Mouse (Mus musculus) embryonic facial prominence, embryonic 15.5 days (tissue): ENCODE results near the gene Tbc1d22b. TPM values are rescaled to one million over a fixed set of nuclear protein-coding genes. Genes with fewer than 3 reads are reported as not detected.

Source experiments
- ATAC-seq: fragments of 200-750 bp; cut with Nextera tagmentation; 2 replicates; pipeline ENCODE4 v1.8.0; 2017; ENCODE audit warnings: low read depth, moderate TSS enrichment; ENCODE audit not compliant: insufficient number of reproducible peaks, low FRiP score, low TSS enrichment
- H3K27ac ChIP-seq: fragments of 300-500 bp; sonication (generic); replicated peaks from 2 replicates; pipeline ENCODE4 v1.5.1; 2015; ENCODE audit warnings: mild to moderate bottlenecking, inconsistent platforms
- H3K27me3 ChIP-seq: fragments of 300-500 bp; sonication (generic); 2 replicates; pipeline ENCODE4 v1.6.1; 2015; ENCODE audit warnings: inconsistent platforms
- H3K36me3 ChIP-seq: fragments of 300-500 bp; sonication (generic); 2 replicates; pipeline ENCODE4 v1.6.1; 2015; ENCODE audit warnings: mild to moderate bottlenecking, inconsistent platforms
- H3K4me1 ChIP-seq: fragments of 300-500 bp; sonication (generic); 2 replicates; pipeline ENCODE4 v1.6.1; 2015; ENCODE audit warnings: inconsistent platforms
- H3K4me2 ChIP-seq: fragments of 300-500 bp; sonication (generic); replicated peaks from 2 replicates; pipeline ENCODE4 v1.6.1; 2015; ENCODE audit warnings: mild to moderate bottlenecking, inconsistent platforms
- H3K4me3 ChIP-seq: fragments of 300-500 bp; sonication (generic); replicated peaks from 2 replicates; pipeline ENCODE4 v1.5.1; 2015; ENCODE audit warnings: mild to moderate bottlenecking, inconsistent platforms
- H3K9ac ChIP-seq: fragments of 300-500 bp; sonication (generic); 2 replicates; pipeline ENCODE4 v1.6.1; 2015; ENCODE audit warnings: inconsistent platforms
- H3K9me3 ChIP-seq: fragments of 300-500 bp; sonication (generic); replicated peaks from 2 replicates; pipeline ENCODE4 v1.6.1; 2016; ENCODE audit warnings: inconsistent platforms
- WGBS: fragments of 180-500 bp; shearing (Covaris S2); methylation state at CpG from one replicate; pipeline ENCODE4 v1.1.7; 2015; 5-methylcytosine and 5-hydroxymethylcytosine counted together
- polyA plus RNA-seq: library from polyadenylated mRNA; unstranded; fragments of >200 nt; fragmentation: Nextera tagmentation; extraction: Ambion mirVana; gene quantifications from 2 replicates; pipeline ENCODE4 v1.2.1, GENCODE M21; 2015

Gene Tbc1d22b
- polyA plus RNA-seq, 1 experiment from 2014 or later, result 16.7 TPM

DNA sequence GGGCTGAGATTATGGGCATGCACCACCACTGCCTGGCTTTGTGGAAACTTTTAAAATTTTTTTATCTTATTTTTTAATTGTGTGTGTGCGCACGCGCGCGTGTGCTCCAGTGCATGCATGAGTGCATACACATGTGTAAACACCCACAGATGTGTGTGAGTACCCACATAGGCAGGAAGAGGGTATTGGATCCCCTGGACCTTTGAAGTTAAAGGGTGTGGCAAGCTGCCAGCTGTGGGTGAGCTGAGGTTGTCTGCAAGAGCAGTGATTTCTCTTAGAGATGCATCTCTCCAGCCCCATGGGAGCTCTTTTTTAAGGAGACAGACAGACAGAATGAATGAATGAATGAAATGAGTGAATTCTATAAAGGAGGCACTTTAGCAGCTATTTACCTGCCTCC, 15.9 kb downstream of the Tbc1d22b start:
- Histone ChIP-seq H3K4me2 (no peak overlapping the region), H3K9me3 (no peaks in the 10 kb centered on the region), H3K27me3 (no peaks in the 10 kb centered on the region), H3K4me3 (no peak overlapping the region), H3K9ac (no peak overlapping the region), H3K36me3 (peaks cover 30% of the 10 kb centered on the region), H3K4me1 (no peaks in the 10 kb centered on the region), H3K27ac (no peak overlapping the region)
- 91% methylated on average over 5 of the region's 5 CpGs for WGBS
- no peak for ATAC-seq

DNA sequence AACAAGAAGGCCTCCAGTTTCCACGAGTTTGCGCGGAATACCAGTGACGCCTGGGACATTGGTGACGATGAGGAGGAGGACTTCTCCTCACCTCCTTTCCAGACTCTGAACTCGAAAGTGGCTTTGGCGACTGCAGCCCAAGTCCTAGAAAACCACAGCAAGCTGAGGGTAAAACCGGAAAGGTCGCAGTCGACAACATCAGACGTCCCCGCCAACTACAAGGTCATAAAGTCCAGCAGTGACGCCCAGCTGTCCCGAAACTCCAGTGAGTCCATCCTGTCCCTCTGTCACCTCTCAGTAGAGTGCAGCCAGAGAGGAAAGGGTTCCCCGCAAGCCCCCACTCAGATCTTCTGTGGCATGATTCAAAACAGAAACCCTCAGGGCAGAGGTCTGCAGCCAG, 18.9 kb downstream of the Tbc1d22b start:
- Histone ChIP-seq H3K27me3 (no peaks in the 10 kb centered on the region), H3K9ac (no peak overlapping the region), H3K4me1 (no peaks in the 10 kb centered on the region), H3K4me2 (no peak overlapping the region), H3K27ac (no peak overlapping the region), H3K9me3 (no peaks in the 10 kb centered on the region), H3K36me3 (peaks cover 53% of the 10 kb centered on the region), H3K4me3 (no peak overlapping the region)
- ATAC-seq, result no peak
- WGBS, result 87% methylated on average over 15 of the region's 15 CpGs

DNA sequence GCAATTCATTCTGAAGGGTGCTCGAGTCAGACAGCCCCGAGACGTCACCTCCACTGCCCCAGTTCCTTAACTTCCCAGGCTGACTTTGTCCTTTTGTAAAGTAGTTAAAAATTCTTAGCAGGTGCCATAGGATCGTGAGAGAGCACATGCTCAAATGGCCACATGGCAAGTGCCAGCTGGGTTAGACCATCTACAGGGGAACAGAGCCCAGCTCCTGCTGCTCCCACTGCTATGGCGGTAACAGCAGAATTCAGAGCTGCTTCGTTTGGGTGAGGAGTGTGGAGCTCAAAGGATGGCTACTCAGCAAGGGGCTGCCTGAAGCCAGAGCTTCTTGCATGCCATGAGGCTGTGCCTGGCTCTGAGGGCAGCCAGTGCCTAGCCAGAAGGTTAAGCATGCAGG, 20.2 kb downstream of the Tbc1d22b start:
- WGBS, result 77% methylated on average over 6 of the region's 6 CpGs
- H3K27ac ChIP-seq, result no peak overlapping the region
- H3K36me3 ChIP-seq, result peaks cover 52% of the 10 kb centered on the region
- no peak overlapping the region for H3K4me3 ChIP-seq
- no peak overlapping the region for H3K4me2 ChIP-seq
- no peaks in the 10 kb centered on the region for H3K27me3 ChIP-seq
- no peaks in the 10 kb centered on the region for H3K4me1 ChIP-seq
- ATAC-seq, result no peak
- no peaks in the 10 kb centered on the region for H3K9me3 ChIP-seq
- H3K9ac ChIP-seq, result no peak overlapping the region

DNA sequence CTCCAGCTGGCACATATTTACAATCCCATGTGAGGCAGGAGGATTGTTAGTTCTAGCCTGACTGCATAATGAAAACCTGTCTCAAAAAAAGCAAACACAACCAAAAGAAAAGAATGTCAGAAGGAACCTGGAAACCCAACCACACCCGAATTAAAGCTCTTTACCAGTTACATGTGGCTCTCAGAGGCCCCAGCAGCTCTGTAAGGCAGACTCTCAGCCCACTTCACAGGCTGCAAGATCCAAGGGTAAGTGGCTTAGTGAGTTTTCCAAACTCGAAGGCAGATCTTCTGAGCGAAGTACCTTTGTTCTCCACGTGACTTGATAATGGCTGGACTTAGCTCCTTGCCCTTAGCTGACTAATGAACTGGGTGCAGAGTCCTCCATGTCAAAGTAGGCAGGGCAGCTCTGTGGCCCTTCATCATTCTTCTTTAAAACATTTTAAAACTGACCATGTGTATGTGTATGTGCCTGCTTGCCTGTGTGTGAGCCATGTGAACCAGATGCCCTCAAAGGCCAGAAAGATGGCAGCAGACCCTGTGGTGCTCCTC, 30.1 kb downstream of the Tbc1d22b start:
- Histone ChIP-seq H3K9ac (no peak overlapping the region), H3K27me3 (no peaks in the 10 kb centered on the region), H3K4me1 (peaks cover 4% of the 10 kb centered on the region; the same call in 1 of the 2 replicates), H3K27ac (no peak overlapping the region; the same call in 1 of the 2 replicates), H3K36me3 (peaks cover 40% of the 10 kb centered on the region), H3K4me3 (no peak overlapping the region), H3K9me3 (no peaks in the 10 kb centered on the region), H3K4me2 (no peak overlapping the region)
- WGBS, result 75% methylated on average over 4 of the region's 4 CpGs
- no peak for ATAC-seq

DNA sequence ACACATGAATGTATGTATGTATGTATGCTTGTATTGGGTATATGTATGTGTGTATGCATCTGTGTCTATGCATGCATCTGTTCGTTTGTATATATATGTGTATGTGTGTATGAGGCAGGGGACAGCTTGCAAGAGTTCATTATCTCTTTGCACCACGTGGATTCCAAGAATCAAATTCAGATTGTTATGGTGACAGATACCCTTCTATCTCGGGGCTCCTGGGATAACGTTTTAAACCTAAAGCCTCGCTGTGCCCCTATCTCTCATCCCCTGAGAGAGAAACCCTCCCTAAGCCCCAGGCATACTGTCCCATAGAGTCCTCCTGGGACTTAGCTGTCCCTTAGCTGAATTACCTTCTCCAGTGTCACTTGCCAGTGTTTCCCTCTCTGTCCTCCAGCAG, 34.0 kb downstream of the Tbc1d22b start:
- H3K4me2 ChIP-seq, result no peak overlapping the region
- no peak for ATAC-seq
- 79% methylated on average over 5 of the region's 5 CpGs for WGBS
- H3K36me3 ChIP-seq, result peaks cover 19% of the 10 kb centered on the region
- no peak overlapping the region for H3K4me3 ChIP-seq
- H3K4me1 ChIP-seq, result peaks cover 8% of the 10 kb centered on the region; the same call in 1 of the 2 replicates
- H3K9me3 ChIP-seq, result no peaks in the 10 kb centered on the region
- H3K27ac ChIP-seq, result no peak overlapping the region
- no peak overlapping the region for H3K9ac ChIP-seq
- H3K27me3 ChIP-seq, result no peaks in the 10 kb centered on the region

DNA sequence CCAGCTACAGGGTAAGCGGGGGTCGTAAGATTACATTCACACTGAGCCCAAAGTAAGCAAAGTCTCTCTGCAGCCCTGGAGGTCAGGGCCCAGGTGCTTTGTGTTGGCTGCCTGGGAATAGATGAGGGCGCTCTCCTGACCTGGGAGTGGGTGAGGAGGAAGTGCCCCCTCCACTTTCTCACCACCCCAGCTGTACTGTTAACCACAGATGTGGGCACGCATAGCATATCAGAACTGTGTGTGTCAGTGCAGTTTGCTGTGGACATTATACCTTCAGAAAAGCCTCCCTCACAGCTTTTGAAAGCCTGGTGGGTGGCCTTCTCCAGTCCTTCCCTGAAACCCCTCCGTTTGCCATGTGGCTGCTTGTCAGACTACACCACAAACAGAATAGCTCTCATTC, 34.7 kb downstream of the Tbc1d22b start:
- peaks cover 12% of the 10 kb centered on the region; the same call in 1 of the 2 replicates for H3K36me3 ChIP-seq
- H3K4me3 ChIP-seq, result no peak overlapping the region
- H3K4me1 ChIP-seq, result peaks cover 14% of the 10 kb centered on the region
- H3K27ac ChIP-seq, result no peak overlapping the region
- no peaks in the 10 kb centered on the region for H3K27me3 ChIP-seq
- H3K4me2 ChIP-seq, result no peak overlapping the region
- H3K9me3 ChIP-seq, result no peaks in the 10 kb centered on the region
- no peak for ATAC-seq
- 60% methylated on average over 5 of the region's 5 CpGs for WGBS
- H3K9ac ChIP-seq, result no peak overlapping the region

DNA sequence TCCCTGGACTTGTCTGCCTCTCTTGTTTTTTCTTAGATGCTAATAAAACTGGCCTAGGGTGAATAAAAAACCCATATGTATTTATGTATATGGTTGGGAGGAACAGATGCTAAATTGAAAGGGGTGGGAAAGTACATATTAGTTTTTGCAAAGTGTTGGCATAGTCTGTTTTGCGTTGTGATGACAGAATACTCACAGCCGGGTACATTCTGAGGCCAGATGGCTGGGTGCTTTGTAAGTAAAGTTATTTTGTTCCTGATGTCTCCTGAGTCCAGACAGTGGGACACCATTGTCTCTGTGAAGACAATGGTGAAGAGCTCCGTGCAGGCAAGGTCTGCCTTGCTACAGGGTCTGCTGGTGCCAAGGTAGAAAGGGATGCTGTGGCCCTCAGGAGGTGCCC, 35.2 kb downstream of the Tbc1d22b start:
- Histone ChIP-seq H3K4me3 (no peak overlapping the region), H3K27ac (no peak overlapping the region), H3K9me3 (no peaks in the 10 kb centered on the region), H3K27me3 (no peaks in the 10 kb centered on the region), H3K4me1 (peaks cover 19% of the 10 kb centered on the region), H3K36me3 (peaks cover 10% of the 10 kb centered on the region; the same call in 1 of the 2 replicates), H3K4me2 (no peak overlapping the region), H3K9ac (no peak overlapping the region)
- no peak for ATAC-seq
- WGBS, result 54% methylated on average over 3 of the region's 3 CpGs

DNA sequence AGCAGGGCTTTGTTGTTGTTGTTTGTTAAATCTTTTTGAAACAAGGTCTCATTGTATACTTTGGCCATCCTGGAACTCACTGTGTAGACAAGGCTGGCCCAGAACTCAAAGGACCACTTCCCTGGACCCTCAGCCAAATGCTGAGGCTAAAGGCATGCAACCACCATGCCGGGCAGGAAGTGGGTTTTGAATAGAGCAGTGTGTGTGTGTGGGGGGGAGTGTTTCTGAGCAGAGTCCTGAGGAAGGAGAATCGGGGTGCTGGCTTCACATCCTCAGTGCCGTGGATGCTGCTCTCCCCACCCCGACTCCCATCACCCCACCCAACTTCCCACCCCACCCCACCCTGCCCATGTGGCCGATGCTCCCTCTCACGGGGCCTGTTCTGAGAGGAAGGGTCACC, 35.9 kb downstream of the Tbc1d22b start:
- ATAC-seq, result no peak
- peaks cover 21% of the 10 kb centered on the region for H3K4me1 ChIP-seq
- WGBS, result 78% methylated on average over 6 of the region's 6 CpGs
- peaks cover 6% of the 10 kb centered on the region; the same call in 1 of the 2 replicates for H3K36me3 ChIP-seq
- H3K9ac ChIP-seq, result no peak overlapping the region
- no peak overlapping the region for H3K4me2 ChIP-seq
- H3K27me3 ChIP-seq, result no peaks in the 10 kb centered on the region
- no peaks in the 10 kb centered on the region for H3K9me3 ChIP-seq
- no peak overlapping the region for H3K27ac ChIP-seq
- H3K4me3 ChIP-seq, result no peak overlapping the region

DNA sequence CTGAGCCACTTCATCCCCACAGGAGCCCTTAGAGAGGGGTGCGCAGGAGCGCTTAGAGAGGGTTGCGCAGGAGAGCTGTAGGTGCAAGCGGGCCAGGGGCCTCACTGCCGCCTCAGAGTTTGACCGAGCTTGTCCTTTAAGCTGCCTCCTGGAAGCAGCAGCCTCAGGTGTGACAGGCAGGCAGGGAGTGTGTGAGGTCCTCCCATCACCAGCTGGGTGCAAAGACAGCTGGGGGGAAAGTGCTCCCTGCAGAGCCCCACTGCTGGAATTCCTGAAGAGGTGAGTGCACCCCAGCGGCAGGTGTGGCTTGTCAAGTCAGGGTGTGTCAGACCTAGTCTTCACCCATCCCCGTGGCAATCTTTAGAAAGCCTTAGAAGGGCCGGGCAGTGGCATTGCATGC, 37.3 kb downstream of the Tbc1d22b start:
- Histone ChIP-seq H3K27me3 (no peaks in the 10 kb centered on the region), H3K9me3 (no peaks in the 10 kb centered on the region), H3K27ac (no peak overlapping the region), H3K4me1 (peaks cover 21% of the 10 kb centered on the region), H3K4me2 (no peak overlapping the region), H3K9ac (no peak overlapping the region), H3K4me3 (no peak overlapping the region), H3K36me3 (no peaks in the 10 kb centered on the region)
- no peak for ATAC-seq
- WGBS, result 75% methylated on average over 9 of the region's 9 CpGs

DNA sequence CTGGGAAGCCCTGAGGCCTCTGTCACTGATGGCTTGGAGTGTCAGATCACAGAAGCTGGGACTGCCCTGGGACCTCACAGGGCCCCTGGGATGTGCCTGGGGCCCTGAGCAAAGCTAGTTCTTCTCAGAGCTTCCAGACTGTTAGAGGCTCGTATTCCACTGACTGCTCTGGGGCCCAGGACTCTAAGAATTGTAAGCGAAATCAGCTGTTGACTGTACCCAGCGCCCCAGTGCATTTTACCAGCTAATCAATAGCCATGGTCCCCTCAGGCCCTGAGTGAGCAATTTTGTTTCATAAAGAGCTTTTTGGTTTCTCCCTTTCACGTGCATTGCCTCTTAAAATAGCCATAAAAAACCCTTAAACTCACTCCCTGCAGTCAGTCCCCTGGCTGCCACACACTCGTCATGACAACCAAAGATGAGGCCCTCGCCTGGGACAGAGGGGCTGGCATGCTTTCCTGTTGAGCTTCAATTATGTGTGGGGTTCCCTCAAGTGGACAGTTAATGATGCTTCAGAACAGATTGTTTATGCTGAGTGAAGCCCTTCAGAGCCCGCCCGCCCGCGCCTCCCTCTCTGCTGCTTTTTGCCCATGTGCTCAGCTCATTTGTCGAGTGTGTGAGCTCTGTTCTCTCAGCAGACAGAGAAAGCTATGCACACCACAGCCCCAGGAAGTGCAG, 39.8 kb downstream of the Tbc1d22b start:
- Histone ChIP-seq H3K4me2 (no peak overlapping the region), H3K9ac (no peak overlapping the region), H3K4me3 (no peak overlapping the region), H3K27me3 (no peaks in the 10 kb centered on the region), H3K27ac (peak overlapping the region; percentile 22; the same call in 1 of the 2 replicates), H3K4me1 (peaks cover 18% of the 10 kb centered on the region), H3K9me3 (no peaks in the 10 kb centered on the region), H3K36me3 (peaks cover 10% of the 10 kb centered on the region; the same call in 1 of the 2 replicates)
- peak; percentile 70; the same call in 1 of the 2 replicates for ATAC-seq
- 46% methylated on average over 11 of the region's 11 CpGs for WGBS

DNA sequence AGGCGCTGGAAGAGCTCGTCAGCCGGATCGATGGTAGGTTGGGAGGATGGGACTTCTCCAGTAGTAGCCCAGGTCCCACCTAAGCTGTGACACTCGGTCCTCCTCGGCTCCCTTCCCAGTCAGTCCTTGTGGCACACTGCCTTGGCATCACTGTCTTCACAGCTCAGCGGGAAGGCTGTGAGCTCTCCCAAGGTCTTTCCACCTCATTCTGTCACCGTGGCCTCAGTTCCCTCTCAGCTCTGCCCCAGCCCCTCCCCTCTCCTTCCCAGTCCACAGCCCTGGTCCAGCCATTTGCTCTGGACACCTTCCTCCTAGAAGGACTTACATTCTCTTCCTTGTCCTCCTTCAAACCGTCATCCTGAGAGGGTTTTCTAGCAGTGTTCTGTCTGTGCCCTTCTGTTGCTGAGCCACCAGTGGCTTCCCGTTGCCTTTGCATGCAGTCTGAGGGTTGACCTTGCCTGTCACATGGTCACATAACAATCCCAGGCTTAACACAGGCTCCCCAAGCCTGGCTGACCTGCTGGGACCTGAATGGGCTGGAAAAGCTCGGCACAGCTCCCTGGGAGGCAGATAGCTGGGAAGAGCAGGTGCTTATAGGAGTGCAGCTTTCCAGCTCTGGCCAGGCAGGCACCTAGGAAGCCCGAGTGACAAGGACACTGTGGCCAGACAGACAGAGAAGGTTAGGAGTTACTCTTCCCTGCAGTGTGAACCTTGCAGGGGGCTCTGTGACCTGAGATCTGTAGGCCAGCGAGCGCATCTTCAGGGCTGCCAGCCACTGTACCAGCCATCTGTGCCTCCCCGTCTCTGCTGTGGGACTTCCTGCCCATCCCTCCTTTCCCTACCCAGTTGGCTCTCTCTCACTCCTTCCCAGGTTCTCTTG, 46.5 kb downstream of the Tbc1d22b start:
- Histone ChIP-seq H3K27me3 (no peaks in the 10 kb centered on the region), H3K9ac (no peak overlapping the region), H3K4me1 (no peaks in the 10 kb centered on the region), H3K4me2 (no peak overlapping the region), H3K9me3 (no peaks in the 10 kb centered on the region), H3K4me3 (no peak overlapping the region), H3K27ac (no peak overlapping the region), H3K36me3 (peaks cover 65% of the 10 kb centered on the region)
- 86% methylated on average over 15 of the region's 15 CpGs for WGBS
- no peak for ATAC-seq
